Mouse (Mus musculus) neural tube, embryonic 11.5 days (tissue): ENCODE data around the gene Nolc1. TPM values are rescaled to one million over a fixed set of nuclear protein-coding genes. Genes with fewer than 3 reads are reported as not detected.

Source experiments
- ATAC-seq: fragments of 200-750 bp; cut with Nextera tagmentation; 2 replicates; pipeline ENCODE4 v1.8.0; 2017; ENCODE audit warnings: moderate number of reproducible peaks, mild to moderate bottlenecking, moderate TSS enrichment, moderate library complexity; ENCODE audit not compliant: insufficient read depth, low FRiP score, low TSS enrichment
- DNase-seq: peaks from one replicate; pipeline ENCODE4 v3.0.0-alpha.2; 2015; ENCODE audit warnings: low spot score
- H3K27ac ChIP-seq: fragments of 300-500 bp; sonication (generic); 2 replicates; pipeline ENCODE4 v1.5.1; 2014; ENCODE audit warnings: low read depth, mild to moderate bottlenecking, low read length
- H3K27me3 ChIP-seq: fragments of 300-500 bp; sonication (generic); 2 replicates; pipeline ENCODE4 v1.6.1; 2014; ENCODE audit warnings: mild to moderate bottlenecking, low read length, mixed read lengths; ENCODE audit not compliant: control insufficient read depth, insufficient read depth
- H3K36me3 ChIP-seq: fragments of 300-500 bp; sonication (generic); 2 replicates; pipeline ENCODE4 v1.6.1; 2014; ENCODE audit warnings: mild to moderate bottlenecking, low read length, moderate library complexity, mixed read lengths; ENCODE audit not compliant: control insufficient read depth, insufficient read depth
- H3K4me1 ChIP-seq: fragments of 300-500 bp; sonication (generic); 2 replicates; pipeline ENCODE4 v1.6.1; 2014; ENCODE audit warnings: low read length, mixed read lengths; ENCODE audit not compliant: control insufficient read depth, insufficient read depth
- H3K4me2 ChIP-seq: fragments of 300-500 bp; sonication (generic); 2 replicates; pipeline ENCODE4 v1.6.1; 2014; ENCODE audit warnings: low read depth, mild to moderate bottlenecking, moderate library complexity
- H3K4me3 ChIP-seq: fragments of 300-500 bp; sonication (generic); 2 replicates; pipeline ENCODE4 v1.5.1; 2014; ENCODE audit warnings: low read depth, low read length
- H3K9ac ChIP-seq: fragments of 300-500 bp; sonication (generic); 2 replicates; pipeline ENCODE4 v1.6.1; 2014; ENCODE audit warnings: mild to moderate bottlenecking, low read length
- H3K9me3 ChIP-seq: fragments of 300-500 bp; sonication (generic); 2 replicates; pipeline ENCODE4 v1.6.1; 2016; ENCODE audit warnings: low read length; ENCODE audit not compliant: control insufficient read depth
- WGBS: fragments of 180-500 bp; shearing (Covaris S2); extraction: QIAGEN DNeasy Blood & Tissue Kit; methylation state at CpG from one replicate; pipeline ENCODE4 v1.1.7; 2014; 5-methylcytosine and 5-hydroxymethylcytosine counted together
- polyA plus RNA-seq: library from polyadenylated mRNA; unstranded; fragments of >200 nt; fragmentation: Nextera tagmentation; extraction: Ambion mirVana; gene quantifications from 2 replicates; pipeline ENCODE4 v1.2.1, GENCODE M21; 2014

The Nolc1 gene
- polyA plus RNA-seq, 1 experiment from 2014 or later, result 103 TPM

- Histone ChIP-seq H3K36me3 (peaks cover 13% of the 10 kb centered on the region), H3K9me3 (no peaks in the 10 kb centered on the region), H3K27me3 (no peaks in the 10 kb centered on the region), H3K9ac (no peak overlapping the region), H3K27ac (no peak overlapping the region), H3K4me2 (no peak overlapping the region), H3K4me1 (peaks cover 8% of the 10 kb centered on the region), H3K4me3 (no peak overlapping the region)
- ATAC-seq, result no peak
- 78% methylated on average over 7 of the region's 7 CpGs for WGBS
- DNase-seq, result no peak
Measured at GRCm38 (mm10) chr19:46073285-46073684, 2.4 kb upstream of the Nolc1 start.

DNA sequence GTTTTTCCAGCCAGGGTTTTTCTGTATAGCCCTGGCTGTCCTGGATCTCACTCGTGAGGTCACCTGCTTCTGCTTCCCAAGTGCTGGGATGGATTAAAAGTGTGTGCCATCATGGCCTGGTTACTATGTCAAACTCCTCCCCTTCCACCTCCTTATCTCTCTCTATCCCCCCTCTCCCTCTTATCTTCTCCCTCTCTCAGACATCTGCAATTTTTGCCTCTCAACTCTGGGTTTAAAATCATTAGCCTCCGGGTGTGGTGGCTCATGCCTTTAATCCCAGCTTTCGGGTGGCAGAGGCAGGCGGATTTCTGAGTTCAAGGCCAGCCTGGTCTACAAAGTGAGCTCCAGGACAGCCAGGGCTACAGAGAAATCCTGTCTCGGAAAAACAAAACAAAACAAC, 1.4 kb upstream of the Nolc1 start:
- 91% methylated on average over 5 of the region's 5 CpGs for WGBS
- ATAC-seq, result no peak
- no peaks in the 10 kb centered on the region for H3K9me3 ChIP-seq
- no peak overlapping the region for H3K27ac ChIP-seq
- H3K4me2 ChIP-seq, result no peak overlapping the region
- peaks cover 8% of the 10 kb centered on the region for H3K4me1 ChIP-seq
- H3K4me3 ChIP-seq, result no peak overlapping the region
- DNase-seq, result no peak
- no peak overlapping the region for H3K9ac ChIP-seq
- peaks cover 12% of the 10 kb centered on the region for H3K36me3 ChIP-seq
- H3K27me3 ChIP-seq, result no peaks in the 10 kb centered on the region

- no peaks in the 10 kb centered on the region for H3K27me3 ChIP-seq
- peaks cover 33% of the 10 kb centered on the region for H3K36me3 ChIP-seq
- H3K4me2 ChIP-seq, result no peak overlapping the region
- H3K4me3 ChIP-seq, result no peak overlapping the region
- no peak for ATAC-seq
- peaks cover 8% of the 10 kb centered on the region for H3K4me1 ChIP-seq
- H3K27ac ChIP-seq, result no peak overlapping the region
- no peak for DNase-seq
- no peak overlapping the region for H3K9ac ChIP-seq
- WGBS, result 61% methylated on average over 3 of the region's 3 CpGs
- no peaks in the 10 kb centered on the region for H3K9me3 ChIP-seq
Measured at GRCm38 (mm10) chr19:46078535-46078934, 2.9 kb downstream of the Nolc1 start.

GRCm38 (mm10) chr19:46085185-46085584, 9.5 kb downstream of the Nolc1 start:
- ATAC-seq (no peak), DNase-seq (no peak)
- no peak overlapping the region for H3K9ac ChIP-seq
- no peaks in the 10 kb centered on the region for H3K27me3 ChIP-seq
- H3K36me3 ChIP-seq, result peaks cover 34% of the 10 kb centered on the region
- no peak overlapping the region for H3K27ac ChIP-seq
- no peaks in the 10 kb centered on the region for H3K4me1 ChIP-seq
- H3K4me2 ChIP-seq, result no peak overlapping the region
- no peaks in the 10 kb centered on the region for H3K9me3 ChIP-seq
- 94% methylated on average over 8 of the region's 8 CpGs for WGBS
- H3K4me3 ChIP-seq, result no peak overlapping the region

- no peak overlapping the region for H3K4me3 ChIP-seq
- ATAC-seq (no peak), DNase-seq (peak; percentile 59)
- H3K27me3 ChIP-seq, result no peaks in the 10 kb centered on the region
- H3K36me3 ChIP-seq, result peaks cover 25% of the 10 kb centered on the region
- no peak overlapping the region for H3K4me2 ChIP-seq
- 56% methylated on average over 3 of the region's 3 CpGs for WGBS
- H3K4me1 ChIP-seq, result no peaks in the 10 kb centered on the region
- no peak overlapping the region for H3K9ac ChIP-seq
- H3K27ac ChIP-seq, result no peak overlapping the region
- H3K9me3 ChIP-seq, result no peaks in the 10 kb centered on the region
Measured at GRCm38 (mm10) chr19:46086337-46086736, 10.7 kb downstream of the Nolc1 start.

DNA sequence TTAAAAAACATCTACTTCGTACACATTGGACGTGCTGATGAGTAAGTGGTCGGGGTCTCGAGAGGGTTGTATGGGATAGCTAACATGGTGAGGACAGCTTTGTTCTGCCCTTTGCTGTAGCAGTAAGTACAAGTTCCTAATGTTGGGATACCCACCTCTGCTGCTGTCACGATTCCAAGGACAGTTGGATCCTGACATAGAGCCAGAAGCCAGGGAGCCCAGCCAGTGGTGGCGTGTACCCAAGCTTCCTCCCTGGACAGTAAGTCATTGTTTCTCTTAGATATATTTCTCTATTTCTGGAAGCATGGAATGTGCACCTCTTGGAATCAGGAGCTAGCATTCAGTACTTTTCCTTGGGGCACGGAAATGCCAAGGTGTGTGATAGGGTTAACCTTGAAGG, 12.2 kb downstream of the Nolc1 start:
- H3K4me3 ChIP-seq, result no peak overlapping the region
- no peak overlapping the region for H3K4me2 ChIP-seq
- peaks cover 19% of the 10 kb centered on the region for H3K36me3 ChIP-seq
- no peaks in the 10 kb centered on the region for H3K9me3 ChIP-seq
- H3K9ac ChIP-seq, result no peak overlapping the region
- ATAC-seq, result no peak
- no peaks in the 10 kb centered on the region for H3K4me1 ChIP-seq
- WGBS, result 92% methylated on average over 7 of the region's 7 CpGs
- no peak overlapping the region for H3K27ac ChIP-seq
- H3K27me3 ChIP-seq, result no peaks in the 10 kb centered on the region
- DNase-seq, result no peak

DNA sequence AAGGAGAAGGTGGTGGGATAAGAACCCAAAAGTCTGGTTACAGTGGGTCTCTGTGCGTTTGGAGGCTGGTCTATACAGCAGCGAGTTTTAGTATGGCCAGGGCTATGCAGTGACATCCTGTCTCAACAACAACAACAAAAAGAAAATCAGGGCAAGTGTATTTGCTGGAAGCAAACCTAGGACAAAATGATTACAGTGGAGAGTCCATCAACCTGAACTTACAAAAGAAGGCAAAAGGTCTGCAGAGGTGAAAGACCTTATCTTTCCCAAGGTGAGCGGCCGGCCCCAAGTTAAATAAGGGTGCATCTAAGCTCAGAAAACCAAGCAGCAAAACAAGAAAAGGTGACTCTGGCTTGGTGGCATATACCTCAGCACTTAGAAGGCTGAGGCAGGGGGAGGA, 16.0 kb downstream of the Nolc1 start:
- Histone ChIP-seq H3K4me2 (no peak overlapping the region), H3K27me3 (no peaks in the 10 kb centered on the region), H3K9ac (no peak overlapping the region), H3K27ac (no peak overlapping the region), H3K9me3 (no peaks in the 10 kb centered on the region), H3K36me3 (no peaks in the 10 kb centered on the region), H3K4me1 (no peaks in the 10 kb centered on the region), H3K4me3 (no peak overlapping the region)
- DNase-seq, result no peak
- no peak for ATAC-seq
- whole genome bisulfite sequencing, result 89% methylated on average over 4 of the region's 4 CpGs

- no peak for ATAC-seq
- Histone ChIP-seq H3K36me3 (no peaks in the 10 kb centered on the region), H3K4me1 (no peaks in the 10 kb centered on the region), H3K9me3 (no peaks in the 10 kb centered on the region), H3K9ac (no peak overlapping the region), H3K4me2 (no peak overlapping the region), H3K4me3 (no peak overlapping the region), H3K27ac (no peak overlapping the region), H3K27me3 (no peaks in the 10 kb centered on the region)
- DNase-seq, result no peak
- 91% methylated on average over 2 of the region's 2 CpGs for WGBS
Measured at GRCm38 (mm10) chr19:46094144-46094543, 18.5 kb downstream of the Nolc1 start.

GRCm38 (mm10) chr19:46095291-46095690, 19.6 kb downstream of the Nolc1 start:
- Histone ChIP-seq H3K36me3 (no peaks in the 10 kb centered on the region), H3K9me3 (no peaks in the 10 kb centered on the region), H3K4me3 (no peak overlapping the region), H3K27me3 (no peaks in the 10 kb centered on the region), H3K27ac (no peak overlapping the region), H3K4me2 (no peak overlapping the region), H3K4me1 (no peaks in the 10 kb centered on the region), H3K9ac (no peak overlapping the region)
- ATAC-seq (no peak), DNase-seq (no peak)
- WGBS, result 87% methylated on average over 4 of the region's 4 CpGs
